Mouse (Mus musculus) yolk sac, embryonic 10.5 days (tissue): Measurements from ENCODE around the gene Tbx18.

ENCODE experiments used
- DNase-seq: peaks from one replicate; pipeline ENCODE4 v3.0.0-alpha.2; 2017; ENCODE audit warnings: low spot score

Tbx18 gene

GRCm38 (mm10) chr9:87730961-87731535, at the start of gene Tbx18:
TSS of gene Tbx18 (minus strand) at chr9:87731260.
- DNase-seq = peak; percentile 76

DNA sequence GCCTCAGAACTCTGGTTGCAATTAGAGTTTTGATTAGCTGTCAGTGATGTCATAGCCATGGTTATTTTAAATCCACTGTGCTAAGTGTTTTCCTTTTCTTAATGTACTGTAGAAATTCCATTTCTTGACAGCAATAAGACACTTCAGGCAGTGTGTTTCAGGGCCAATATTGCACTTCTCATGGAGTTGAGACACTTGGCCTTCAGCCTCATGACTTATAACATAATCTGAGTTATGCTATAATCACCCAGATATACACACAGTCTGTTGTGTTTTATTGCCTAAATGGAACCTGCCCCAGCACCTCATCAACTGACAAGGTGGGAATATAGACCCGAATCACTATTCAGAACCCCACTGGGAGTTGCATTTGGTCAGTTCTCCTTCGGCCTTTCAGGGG, 42.9 kb upstream of the Tbx18 start:
- DNase-seq = no peak

DNA sequence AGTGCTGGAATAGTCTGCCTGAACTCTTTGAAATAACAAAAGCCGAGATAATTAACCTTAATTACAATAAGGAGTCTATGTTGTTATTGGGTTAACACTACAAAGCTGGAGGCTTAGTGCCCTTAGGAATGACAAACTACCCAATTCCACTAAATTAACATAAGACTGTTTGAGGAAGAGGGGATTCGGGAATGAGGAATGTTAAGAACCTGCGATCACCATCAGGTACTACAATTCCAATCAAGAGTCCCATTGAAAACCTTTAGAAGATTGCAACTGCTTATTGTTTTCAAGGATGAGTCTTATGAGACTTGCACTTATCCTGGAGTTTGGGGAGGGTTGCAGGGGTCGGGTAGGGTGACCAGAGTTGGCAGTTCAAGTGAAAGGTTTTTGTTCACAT, 24.6 kb upstream of the Tbx18 start:
- DNase-seq = no peak

DNA sequence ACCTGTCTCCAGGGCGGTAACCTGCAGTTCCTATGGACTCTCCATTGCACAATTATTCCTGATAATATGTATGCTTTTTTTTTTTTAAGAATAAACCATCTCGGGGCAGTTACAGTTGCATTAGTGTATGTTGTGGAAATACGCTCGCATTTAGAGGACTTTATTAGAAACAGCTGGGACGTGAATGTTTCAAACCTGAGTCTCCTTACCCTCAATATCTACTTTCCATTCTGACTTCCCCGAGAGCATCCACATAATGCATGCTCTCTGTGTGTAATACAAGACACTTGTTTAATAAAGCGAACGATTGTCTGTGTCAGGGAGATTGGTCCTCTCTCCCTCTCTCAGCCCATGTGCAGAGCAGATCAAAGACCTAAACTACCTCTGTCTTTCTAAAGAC, 10.5 kb upstream of the Tbx18 start:
- DNase-seq = no peak

GRCm38 (mm10) chr9:87740667-87741066, 9.6 kb upstream of the Tbx18 start:
- peak; percentile 31 for DNase-seq

DNA sequence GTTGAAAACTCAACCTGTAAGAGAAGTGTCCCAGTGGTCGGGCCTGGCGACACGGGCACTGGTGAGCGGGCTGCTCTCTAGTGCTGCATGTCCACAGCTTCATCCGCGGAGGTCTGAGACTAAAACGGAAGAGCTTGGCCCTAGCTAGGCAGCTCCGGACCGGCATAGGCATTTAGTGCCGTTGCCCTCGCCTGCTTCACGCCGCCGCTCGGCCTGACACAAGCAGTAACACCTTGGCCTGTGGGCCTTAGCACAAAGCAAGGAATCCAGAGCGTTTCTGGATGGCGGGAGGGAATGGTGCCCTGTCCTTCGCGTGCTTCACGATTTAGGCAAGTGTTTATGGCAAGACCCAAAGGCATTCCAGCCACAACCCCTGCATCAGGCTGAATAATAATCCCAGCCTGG, 9.2 kb upstream of the Tbx18 start:
- no peak for DNase-seq

GRCm38 (mm10) chr9:87739543-87740161, 8.6 kb upstream of the Tbx18 start:
- DNase-seq = no peak

DNA sequence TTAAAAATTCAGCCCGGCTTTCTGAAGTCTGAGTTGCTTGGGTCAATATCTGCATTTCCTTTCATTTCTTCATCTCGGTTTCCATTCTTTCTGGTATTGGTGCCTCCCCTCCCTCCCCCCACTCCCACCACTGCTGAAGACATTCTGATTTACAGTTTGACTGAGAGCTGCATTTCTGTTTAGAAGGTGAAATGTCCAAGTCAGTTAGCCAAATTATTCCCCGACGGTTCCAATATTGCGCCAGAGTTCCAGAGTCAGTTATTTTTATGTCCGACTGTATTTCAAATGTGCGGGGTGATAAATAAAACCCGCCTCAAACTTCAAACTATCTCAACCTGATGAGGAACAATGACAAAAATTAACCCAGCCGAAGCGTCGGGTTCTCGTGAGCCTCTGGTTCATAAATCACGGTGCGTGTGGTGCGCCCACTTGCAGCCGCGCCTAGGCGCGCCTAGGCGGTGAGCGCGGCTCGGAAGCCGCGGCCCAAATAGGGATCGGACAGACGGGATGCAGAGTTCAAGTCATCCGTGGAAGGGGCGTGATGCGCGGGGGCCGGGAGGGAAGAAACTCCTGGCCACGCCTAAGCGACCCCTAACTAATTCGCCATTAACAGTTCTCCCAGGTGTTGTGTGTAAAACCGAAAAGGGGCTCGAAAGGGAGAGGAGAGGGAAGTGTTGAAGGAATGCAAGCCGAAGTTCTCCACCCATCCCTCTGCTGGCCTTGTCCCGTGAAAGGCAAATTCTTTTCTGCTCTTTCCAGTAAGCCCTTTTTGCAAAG, 7.9 kb upstream of the Tbx18 start:
- DNase-seq = no peak

GRCm38 (mm10) chr9:87738123-87738522, 7.1 kb upstream of the Tbx18 start:
- no peak for DNase-seq

- no peak for DNase-seq
Measured at GRCm38 (mm10) chr9:87737271-87737670, 6.2 kb upstream of the Tbx18 start.

- DNase-seq = no peak
Measured at GRCm38 (mm10) chr9:87735046-87735445, 4.0 kb upstream of the Tbx18 start.

DNA sequence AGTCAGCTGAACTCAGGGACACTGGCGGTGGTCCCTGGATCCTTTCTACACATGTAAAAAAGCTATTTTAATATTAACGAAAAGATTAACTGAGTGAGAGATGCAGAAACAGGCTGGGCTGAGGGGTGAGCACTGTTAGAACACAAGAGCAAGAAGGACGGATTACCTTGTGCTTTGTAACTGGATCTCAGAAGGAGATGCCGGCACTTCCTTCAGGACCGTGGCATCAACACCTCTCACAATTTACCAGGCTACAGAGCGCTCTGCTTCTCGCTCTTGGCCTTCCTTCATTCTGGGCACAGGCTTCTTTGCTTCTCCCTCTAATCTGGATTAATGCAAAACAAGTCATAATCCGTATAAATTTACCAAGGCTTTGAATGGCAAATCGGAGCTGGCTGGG, 3.6 kb upstream of the Tbx18 start:
- no peak for DNase-seq

DNA sequence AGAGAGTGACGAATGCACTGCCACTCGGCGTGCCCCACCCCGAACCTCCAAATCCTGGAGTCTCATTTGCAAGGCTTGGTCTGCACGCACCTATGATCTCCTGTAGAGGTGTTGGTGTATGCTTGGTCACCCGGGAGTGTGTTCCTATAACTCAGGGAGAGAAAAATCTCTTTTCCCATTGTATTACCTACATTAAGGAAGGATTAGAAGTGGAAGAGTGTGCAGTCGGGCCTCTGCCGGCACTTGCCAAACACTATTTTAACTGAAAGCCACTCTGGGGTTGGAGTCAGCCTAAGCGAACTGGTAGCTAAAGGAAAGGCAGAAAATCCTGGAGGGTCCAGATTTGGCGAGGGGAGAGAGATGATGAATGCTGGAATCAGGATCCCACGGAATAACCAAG, 2.7 kb upstream of the Tbx18 start:
- DNase-seq = no peak

GRCm38 (mm10) chr9:87733236-87733630, 2.2 kb upstream of the Tbx18 start:
- no peak for DNase-seq

- DNase-seq = no peak
Measured at GRCm38 (mm10) chr9:87732416-87733235, 1.6 kb upstream of the Tbx18 start.

GRCm38 (mm10) chr9:87730271-87730960, 644 bp downstream of the Tbx18 start:
- DNase-seq = peak; percentile 31

- peak; percentile 47 for DNase-seq
Measured at GRCm38 (mm10) chr9:87729316-87730270, 1.5 kb downstream of the Tbx18 start.

DNA sequence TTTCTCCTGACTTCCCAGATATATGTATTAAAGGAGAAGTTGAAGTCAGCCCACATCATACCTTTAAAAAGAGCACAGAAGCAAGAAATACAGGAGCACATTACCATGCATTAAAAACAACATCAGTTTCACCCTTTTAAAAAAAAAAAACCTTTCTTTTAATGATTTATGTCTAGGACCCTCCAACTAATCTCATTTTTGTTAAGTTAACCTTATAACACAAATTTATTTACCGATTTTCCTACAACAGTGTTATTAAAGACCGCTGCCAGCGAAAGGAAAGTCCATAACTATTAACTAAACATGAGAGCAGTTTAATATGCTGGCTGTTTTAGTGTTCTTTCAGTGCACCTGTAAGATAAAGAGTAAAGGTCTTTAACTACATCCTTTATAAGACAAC, 3.0 kb downstream of the Tbx18 start:
- no peak for DNase-seq

DNA sequence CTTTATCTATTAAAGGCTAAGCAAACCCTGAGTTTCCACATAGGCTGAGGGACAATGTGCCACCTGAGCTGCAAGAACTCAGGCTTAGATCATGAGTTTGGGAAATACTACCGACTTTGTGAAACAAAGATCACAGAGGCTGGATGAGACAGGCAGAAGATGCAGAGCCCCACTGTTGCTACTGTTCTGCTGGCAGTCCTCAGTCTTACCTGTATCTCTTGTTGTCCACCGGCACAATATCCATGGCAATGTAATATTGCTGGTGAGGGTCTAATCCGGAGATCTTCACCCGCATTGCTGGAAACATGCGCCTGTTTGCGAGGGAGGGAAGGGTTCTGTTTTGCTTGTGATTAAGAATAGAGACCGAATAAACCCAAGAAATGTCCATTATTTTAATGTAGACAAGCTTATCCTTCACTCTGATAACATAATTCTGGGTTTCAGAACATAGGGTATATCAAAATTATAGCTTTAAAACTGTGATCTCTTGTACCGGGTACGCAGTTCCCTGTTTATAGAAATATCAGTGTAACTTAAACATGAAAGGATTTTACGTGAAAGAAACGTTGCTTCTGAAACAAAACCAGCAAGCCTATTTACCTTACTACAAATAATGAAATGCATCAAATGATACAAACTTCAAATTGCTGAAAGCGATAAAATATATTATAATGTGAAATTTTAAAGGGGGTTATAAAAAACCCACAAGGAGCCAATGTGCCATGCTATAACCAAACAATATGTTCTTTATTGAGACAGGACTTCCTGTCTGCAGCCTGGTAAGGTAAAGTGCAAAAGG, 3.7 kb downstream of the Tbx18 start:
- no peak for DNase-seq

GRCm38 (mm10) chr9:87721793-87722192, 9.3 kb downstream of the Tbx18 start:
- no peak for DNase-seq
